ENCODE assay signal across 9 mouse cellular contexts in genomic region chr19:44511451-44512231, GRCm38 (mm10). TPM values are rescaled to one million over a fixed set of nuclear protein-coding genes. Genes with fewer than 3 reads are reported as not detected.
DNase-seq lines count a peak whose midpoint lies in the region; ATAC-seq lines count a peak whose summit lies in the region.
"Had no signal": no experiment of that assay in that cellular context is flagged by ENCODE, and none has a peak within 500 bp of the region (broad histone marks: within the 10 kb centered on the region; RNA-seq: fewer than 3 reads in every experiment).

No protein-coding gene starts in this region.

- no peaks in the 10 kb centered on the region for H3K36me3 ChIP-seq in forebrain, embryonic 16.5 days (ENCODE audit: control insufficient read depth, insufficient read depth)

- peak overlapping the region; percentile 35 for H3K9ac ChIP-seq in forebrain, embryonic 16.5 days (replicated peaks; ENCODE audit: low read depth, low read length)

- peaks cover 84% of the 10 kb centered on the region for H3K27me3 ChIP-seq in forebrain, embryonic 16.5 days (replicated peaks; ENCODE audit: control insufficient read depth, insufficient read depth, low read length)

- ATAC-seq in forebrain, embryonic 16.5 days, result no peak
- no peak for ATAC-seq in erythroid progenitor cell, adult 5-6 weeks (replicated peaks; ENCODE audit: low FRiP score, poor library complexity, severe bottlenecking)

- DNase-seq in heart, adult 11 months, result peak; percentile 91
- DNase-seq in heart, postnatal 25 days (ENCODE audit: low spot score), result no peak
- DNase-seq in adrenal gland, adult 2 months, result peak; percentile 78
- DNase-seq in kidney, adult 18-20 months, result peak; percentile 44
- DNase-seq in lung, postnatal 4 days, result peak; percentile 24 to 51
- peak; percentile 32 to 38 for DNase-seq in thymus, adult 18-20 months

- H3K4me2 ChIP-seq in forebrain, embryonic 16.5 days (ENCODE audit: low read length), result peak overlapping the region; percentile 56

- no peak overlapping the region for H3K27ac ChIP-seq in forebrain, embryonic 16.5 days (ENCODE audit: low read length)

- H3K9me3 ChIP-seq in forebrain, embryonic 16.5 days (ENCODE audit: control insufficient read depth, low read length), result no peaks in the 10 kb centered on the region

- H3K4me1 ChIP-seq in forebrain, embryonic 16.5 days (replicated peaks; ENCODE audit: control insufficient read depth, insufficient read depth, low read length), result peaks cover 15% of the 10 kb centered on the region

- H3K4me3 ChIP-seq in forebrain, embryonic 16.5 days (replicated peaks; ENCODE audit: low read length), result peak overlapping the region; percentile 41

- intact Hi-C loops in heart, postnatal 25 days (cut with DNase I), result no loop called here

- WGBS in forebrain, embryonic 16.5 days, result under 1% methylated on average over 66 of the region's 66 CpGs

RNA-seq across cellular contexts. Expression of gene Wnt8b, which starts 18.4 kb away (rescaled TPM):
- not detected for total RNA-seq in heart, postnatal 25 days (2021)
- total RNA-seq in adrenal gland, adult 2 months (2021), result under 1 TPM; 0.12 to 0.17 TPM
- polyA plus RNA-seq in adrenal gland, adult 2 months (2012; rRNA removed), result 0.02 and 0.11 TPM in 2 replicates
- polyA plus RNA-seq in forebrain, embryonic 16.5 days (2015; fragmentation: Nextera tagmentation; extraction: Ambion mirVana), result 1.6 and 2.0 TPM in 2 replicates
- total RNA-seq in erythroid progenitor cell, adult 5-6 weeks (2015; ENCODE audit: low replicate concordance), result not detected in 2 replicates
- not detected in 2 replicates for total RNA-seq in erythroid progenitor cell, adult 5-6 weeks (2017; ENCODE audit: low replicate concordance)
- total RNA-seq: layer of hippocampus, postnatal 36 days had no signal

RNA-seq across cellular contexts. Expression of gene Sec31b, which starts 34.0 kb away (rescaled TPM):
- total RNA-seq in heart, postnatal 25 days (2021), result 1 to 10 TPM; 6.5 to 6.9 TPM
- total RNA-seq in adrenal gland, adult 2 months (2021), result 1 to 10 TPM; 3.4 to 4.8 TPM
- polyA plus RNA-seq in adrenal gland, adult 2 months (2012; rRNA removed), result 11.6 and 12.8 TPM in 2 replicates
- 0.07 and 0.16 TPM in 2 replicates for polyA plus RNA-seq in forebrain, embryonic 16.5 days (2015; fragmentation: Nextera tagmentation; extraction: Ambion mirVana)
- total RNA-seq in erythroid progenitor cell, adult 5-6 weeks (2015; ENCODE audit: low replicate concordance), result 0.36 and 1.3 TPM in 2 replicates
- total RNA-seq in erythroid progenitor cell, adult 5-6 weeks (2017; ENCODE audit: low replicate concordance), result 0.26 TPM in 1 of 2 replicates, not detected in the other

RNA-seq across cellular contexts. Expression of gene Gm20538, which starts 41.0 kb away (rescaled TPM):
- total RNA-seq in heart, postnatal 25 days (2021), result not detected
- not detected for total RNA-seq in adrenal gland, adult 2 months (2021)
- polyA plus RNA-seq in adrenal gland, adult 2 months (2012; rRNA removed), result not detected in 2 replicates
- polyA plus RNA-seq in forebrain, embryonic 16.5 days (2015; fragmentation: Nextera tagmentation; extraction: Ambion mirVana), result not detected in 2 replicates
- total RNA-seq in erythroid progenitor cell, adult 5-6 weeks (2015; ENCODE audit: low replicate concordance), result not detected in 2 replicates
- total RNA-seq in erythroid progenitor cell, adult 5-6 weeks (2017; ENCODE audit: low replicate concordance), result not detected in 2 replicates
- total RNA-seq: layer of hippocampus, postnatal 36 days had no signal

RNA-seq across cellular contexts. Expression of gene Ndufb8, which starts 43.6 kb away (rescaled TPM):
- 1,000 to 10,000 TPM; 2,025 to 2,150 TPM for total RNA-seq in heart, postnatal 25 days (2021)
- total RNA-seq in adrenal gland, adult 2 months (2021), result 100 to 1,000 TPM; 747 TPM
- 554 and 568 TPM in 2 replicates for polyA plus RNA-seq in adrenal gland, adult 2 months (2012; rRNA removed)
- 376 and 452 TPM in 2 replicates for polyA plus RNA-seq in forebrain, embryonic 16.5 days (2015; fragmentation: Nextera tagmentation; extraction: Ambion mirVana)
- 115 and 143 TPM in 2 replicates for total RNA-seq in erythroid progenitor cell, adult 5-6 weeks (2015; ENCODE audit: low replicate concordance)
- 56.9 and 85.0 TPM in 2 replicates for total RNA-seq in erythroid progenitor cell, adult 5-6 weeks (2017; ENCODE audit: low replicate concordance)

RNA-seq across cellular contexts. Expression of gene Hif1an, which starts 51.0 kb away (rescaled TPM):
- total RNA-seq in heart, postnatal 25 days (2021), result 10 to 100 TPM; 56.5 to 58.9 TPM
- 10 to 100 TPM; 21.2 to 25.7 TPM for total RNA-seq in adrenal gland, adult 2 months (2021)
- 7.3 and 10.6 TPM in 2 replicates for polyA plus RNA-seq in adrenal gland, adult 2 months (2012; rRNA removed)
- polyA plus RNA-seq in forebrain, embryonic 16.5 days (2015; fragmentation: Nextera tagmentation; extraction: Ambion mirVana), result 31.6 and 34.8 TPM in 2 replicates
- 1.8 and 2.5 TPM in 2 replicates for total RNA-seq in erythroid progenitor cell, adult 5-6 weeks (2015; ENCODE audit: low replicate concordance)
- 3.6 and 5.8 TPM in 2 replicates for total RNA-seq in erythroid progenitor cell, adult 5-6 weeks (2017; ENCODE audit: low replicate concordance)
